ENCODE assay signal across 30 mouse cellular contexts in genomic region chr3:21950571-21950970, GRCm38 (mm10).
DNase-seq lines count a peak whose midpoint lies in the region; ATAC-seq lines count a peak whose summit lies in the region.
"Had no signal": no experiment of that assay in that cellular context is flagged by ENCODE, and none has a peak within 500 bp of the region (broad histone marks: within the 10 kb centered on the region; RNA-seq: fewer than 3 reads in every experiment).

No protein-coding gene starts in this region.

- no peaks in the 10 kb centered on the region for H3K9me3 ChIP-seq in heart, embryonic 10.5 days
- H3K9me3 ChIP-seq: embryonic facial prominence, embryonic 12.5 days; embryonic facial prominence, embryonic 15.5 days; heart, embryonic 12.5 days; heart, embryonic 15.5 days; hindbrain, embryonic 10.5 days; hindbrain, embryonic 13.5 days; intestine, embryonic 15.5 days had no signal

- 61% methylated on average over 5 of the region's 5 CpGs for WGBS in heart, embryonic 10.5 days

- ATAC-seq in CD4-positive, CD25-positive, alpha-beta regulatory T cell, adult 4 months, result no peak
- ATAC-seq: activated CD4-positive, CD25-positive, alpha-beta regulatory T cell, adult 4 months; forebrain, embryonic 14.5 days; forebrain, postnatal 0 days; hindbrain, embryonic 16.5 days; intestine, embryonic 15.5 days; Patski had no signal

- no peak overlapping the region for H3K27ac ChIP-seq in heart, embryonic 10.5 days
- H3K27ac ChIP-seq: embryonic facial prominence, embryonic 12.5 days; embryonic facial prominence, embryonic 15.5 days; heart, embryonic 15.5 days; hindbrain, embryonic 10.5 days; hindbrain, embryonic 13.5 days; intestine, embryonic 15.5 days had no signal

- no peaks in the 10 kb centered on the region for H3K36me3 ChIP-seq in heart, embryonic 10.5 days
- H3K36me3 ChIP-seq: embryonic facial prominence, embryonic 12.5 days; embryonic facial prominence, embryonic 15.5 days; heart, embryonic 12.5 days; heart, embryonic 15.5 days; hindbrain, embryonic 10.5 days; hindbrain, embryonic 13.5 days; intestine, embryonic 15.5 days had no signal

- DNase-seq in heart, adult 11 months, result peak; percentile 66
- no peak for DNase-seq in heart, embryonic 10.5 days (ENCODE audit: low spot score)
- peak; percentile 39 for DNase-seq in ES-CJ7 (ENCODE audit: low read depth, low spot score)
- DNase-seq in ZHBTc4 (ENCODE audit: low read depth, low spot score), result peak; percentile 74
- DNase-seq in c-Kit-positive CD71-positive TER-119-positive erythroid progenitor cells, embryonic 14.5 days (ENCODE audit: low spot score), result no peak
- DNase-seq: adrenal gland, adult 8-10 months; adrenal gland, postnatal 25 days; B cell, adult 2 months; cerebellum, adult 18-20 months; cerebellum, adult 9-11 months; cerebellum, postnatal 25 days; forebrain, postnatal 0 days; gastrocnemius, postnatal 10 days; gastrocnemius, postnatal 36 days; heart, postnatal 10 days; heart, postnatal 36 days; kidney, adult 11 months; kidney, adult 8-10 months had no signal

- H3K27me3 ChIP-seq in heart, embryonic 10.5 days (ENCODE audit: insufficient read depth, poor library complexity, severe bottlenecking), result no peaks in the 10 kb centered on the region
- H3K27me3 ChIP-seq: embryonic facial prominence, embryonic 12.5 days; embryonic facial prominence, embryonic 15.5 days; heart, embryonic 12.5 days; heart, embryonic 15.5 days; hindbrain, embryonic 13.5 days; intestine, embryonic 15.5 days; Patski had no signal

- H3K4me3 ChIP-seq in heart, embryonic 10.5 days, result no peak overlapping the region
- H3K4me3 ChIP-seq: embryonic facial prominence, embryonic 12.5 days; embryonic facial prominence, embryonic 15.5 days; heart, embryonic 12.5 days; heart, embryonic 15.5 days; hindbrain, embryonic 10.5 days; hindbrain, embryonic 13.5 days; intestine, embryonic 15.5 days had no signal

- H3K4me1 ChIP-seq in heart, embryonic 10.5 days, result peaks cover 16% of the 10 kb centered on the region
- H3K4me1 ChIP-seq: embryonic facial prominence, embryonic 15.5 days had no signal

Comparison
In these comparisons a context has a peak if more than half of its experiments do, and no peak if none do; other contexts are left out.
1. DNase-seq: peak in heart, adult 11 months (single experiment), ES-CJ7 (single experiment) and ZHBTc4 (single experiment); none in heart, embryonic 10.5 days (single experiment) and c-Kit-positive CD71-positive TER-119-positive erythroid progenitor cells, embryonic 14.5 days (single experiment).